Mouse (Mus musculus): ENCODE measurements around the gene Eif2b3. TPM values are rescaled to one million over a fixed set of nuclear protein-coding genes. Genes with fewer than 3 reads are reported as not detected.

Gene Eif2b3
- total RNA-seq, 2 experiments from 2014 or later, result 19.7 to 20.6 TPM

GRCm38 (mm10) chr4:117039925-117040687, 20.9 kb downstream of the Eif2b3 start:
- Histone ChIP-seq H3K27ac (peak overlapping the region; percentile 81), H3K4me3 (no peak overlapping the region; the same call in 1 of the 2 replicates)
- no peak for TF ChIP-seq CTCF (conservative IDR thresholded peaks at IDR 0.05)
- DNase-seq (ENCODE audit: low spot score in 2 of 2), result peak; percentile 82 to 87

DNA sequence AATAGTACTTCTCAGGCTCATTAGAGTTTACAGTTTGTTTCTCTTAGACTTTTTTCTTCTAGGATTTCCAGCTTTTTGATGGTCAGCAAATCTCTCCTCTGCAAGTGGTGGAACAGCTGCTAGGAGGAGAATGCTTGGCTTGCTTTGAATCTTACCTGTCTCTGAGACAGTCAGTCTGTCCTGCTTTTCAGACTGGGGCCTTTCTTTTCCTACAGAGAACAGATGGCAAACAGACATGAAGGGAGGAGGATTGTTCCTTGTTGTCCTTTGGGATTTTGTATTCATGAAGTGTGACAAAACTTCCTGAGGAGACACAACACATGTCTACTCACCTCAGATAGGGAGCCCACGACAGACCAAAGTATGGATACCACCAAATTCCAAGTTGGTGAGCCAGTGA, 21.6 kb downstream of the Eif2b3 start:
- no peak for DNase-seq (ENCODE audit: low spot score in 2 of 2)
- Histone ChIP-seq H3K27ac (peak overlapping the region; percentile 81), H3K4me3 (no peak overlapping the region)
- no peak for TF ChIP-seq CTCF (conservative IDR thresholded peaks at IDR 0.05)

GRCm38 (mm10) chr4:117041283-117041721, 22.1 kb downstream of the Eif2b3 start:
- Histone ChIP-seq H3K27ac (peak overlapping the region; percentile 81), H3K4me3 (no peak overlapping the region)
- DNase-seq (ENCODE audit: low spot score in 2 of 2), result no peak
- TF ChIP-seq CTCF (conservative IDR thresholded peaks at IDR 0.05), result no peak

GRCm38 (mm10) chr4:117048836-117049235, 29.6 kb downstream of the Eif2b3 start:
- Histone ChIP-seq H3K4me3 (no peak overlapping the region), H3K27ac (no peak overlapping the region)
- no peak for DNase-seq (ENCODE audit: low spot score in 2 of 2)
- TF ChIP-seq CTCF (conservative IDR thresholded peaks at IDR 0.05), result no peak

GRCm38 (mm10) chr4:117049485-117049884, 30.3 kb downstream of the Eif2b3 start:
- no peak overlapping the region for H3K27ac ChIP-seq
- no peak for DNase-seq (ENCODE audit: low spot score in 2 of 2)
- TF ChIP-seq CTCF (conservative IDR thresholded peaks at IDR 0.05), result no peak
- H3K4me3 ChIP-seq, result no peak overlapping the region

DNA sequence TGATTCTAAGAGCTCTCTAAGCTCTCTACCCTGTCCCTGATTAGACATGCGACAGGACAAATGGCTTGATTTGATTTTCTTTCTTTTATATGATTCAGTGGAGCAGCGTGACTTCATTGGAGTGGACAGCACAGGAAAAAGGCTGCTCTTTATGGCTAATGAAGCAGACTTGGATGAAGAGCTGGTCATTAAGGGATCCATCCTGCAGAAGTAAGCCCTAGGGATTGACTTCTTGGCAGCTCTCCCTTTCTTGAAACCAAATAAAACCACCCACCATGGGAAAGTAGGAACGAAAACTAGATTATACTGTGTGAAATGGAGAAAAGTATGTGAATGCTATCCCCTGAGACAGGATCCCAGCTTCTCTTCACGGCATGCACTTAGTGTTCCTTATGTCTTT, 33.4 kb downstream of the Eif2b3 start:
- Histone ChIP-seq H3K27ac (no peak overlapping the region), H3K4me3 (no peak overlapping the region)
- no peak for TF ChIP-seq CTCF (conservative IDR thresholded peaks at IDR 0.05)
- DNase-seq (ENCODE audit: low spot score in 2 of 2), result no peak

DNA sequence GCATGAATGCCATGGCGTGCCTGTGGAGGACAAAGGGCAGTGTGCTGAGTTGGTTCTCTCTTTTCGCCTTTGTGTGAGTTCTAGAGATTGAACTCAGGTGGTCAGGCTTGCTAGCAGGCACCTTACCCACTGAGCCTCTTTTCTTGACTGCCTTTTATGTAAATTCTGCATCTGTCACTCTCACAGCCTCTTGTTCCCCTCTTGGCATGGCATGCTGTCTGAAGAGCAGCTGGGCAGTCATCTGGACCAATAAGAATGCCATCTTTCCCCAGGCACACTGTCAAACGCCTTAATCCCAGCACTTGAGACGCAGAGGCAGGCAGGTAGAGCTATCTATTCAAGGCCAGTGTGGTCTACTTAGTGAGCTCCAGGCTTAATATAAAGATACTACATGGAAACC, 34.8 kb downstream of the Eif2b3 start:
- no peak for TF ChIP-seq CTCF (conservative IDR thresholded peaks at IDR 0.05)
- no peak overlapping the region for H3K4me3 ChIP-seq
- no peak for DNase-seq (ENCODE audit: low spot score in 2 of 2)
- no peak overlapping the region for H3K27ac ChIP-seq

DNA sequence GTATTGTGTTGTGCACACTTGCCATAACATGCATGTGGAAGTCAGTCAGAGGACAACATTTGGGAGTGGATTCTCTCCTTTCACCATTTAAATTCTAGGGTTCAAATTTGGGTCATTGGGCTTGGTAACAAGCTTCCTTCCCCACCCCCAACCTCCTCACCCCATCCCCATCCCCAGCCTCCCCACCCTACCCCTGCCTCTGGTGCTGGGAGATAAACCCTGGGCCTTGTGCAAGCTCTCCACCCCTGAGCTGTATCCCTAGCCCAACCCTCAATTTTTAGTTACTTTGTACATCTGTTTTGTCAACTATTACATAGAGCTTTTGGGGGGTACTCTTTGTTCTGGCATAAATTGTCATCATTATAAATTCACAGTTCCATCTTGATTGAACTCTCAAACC, 36.9 kb downstream of the Eif2b3 start:
- no peak overlapping the region for H3K4me3 ChIP-seq
- no peak for TF ChIP-seq CTCF (conservative IDR thresholded peaks at IDR 0.05)
- H3K27ac ChIP-seq, result no peak overlapping the region
- DNase-seq (ENCODE audit: low spot score in 2 of 2), result no peak

- Histone ChIP-seq H3K27ac (no peak overlapping the region), H3K4me3 (no peak overlapping the region)
- peak in 1 of 2 experiments; percentile 29 for DNase-seq (ENCODE audit: low spot score in 2 of 2)
- no peak for TF ChIP-seq CTCF (conservative IDR thresholded peaks at IDR 0.05)
Measured at GRCm38 (mm10) chr4:117056514-117056913, 37.3 kb downstream of the Eif2b3 start.

DNA sequence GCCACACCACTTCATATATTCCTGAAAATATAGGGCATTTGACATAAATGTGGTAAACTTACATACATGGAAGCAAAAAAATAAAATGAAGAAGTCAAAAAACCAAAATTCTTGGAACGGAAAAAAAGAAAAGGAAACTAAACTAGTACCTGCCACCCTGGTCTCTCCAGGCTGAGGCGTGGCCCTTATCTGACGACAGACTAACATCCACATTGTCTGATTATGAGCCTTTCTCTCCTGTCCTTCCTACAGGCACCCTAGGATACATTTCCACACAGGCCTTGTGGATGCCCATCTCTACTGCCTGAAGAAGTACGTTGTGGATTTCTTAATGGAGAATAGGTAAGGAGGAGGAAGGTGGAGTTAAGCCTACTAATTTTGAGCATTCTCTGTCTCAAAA, 39.3 kb downstream of the Eif2b3 start:
- TF ChIP-seq CTCF (conservative IDR thresholded peaks at IDR 0.05), result no peak
- no peak overlapping the region for H3K4me3 ChIP-seq
- H3K27ac ChIP-seq, result no peak overlapping the region
- no peak for DNase-seq (ENCODE audit: low spot score in 2 of 2)

DNA sequence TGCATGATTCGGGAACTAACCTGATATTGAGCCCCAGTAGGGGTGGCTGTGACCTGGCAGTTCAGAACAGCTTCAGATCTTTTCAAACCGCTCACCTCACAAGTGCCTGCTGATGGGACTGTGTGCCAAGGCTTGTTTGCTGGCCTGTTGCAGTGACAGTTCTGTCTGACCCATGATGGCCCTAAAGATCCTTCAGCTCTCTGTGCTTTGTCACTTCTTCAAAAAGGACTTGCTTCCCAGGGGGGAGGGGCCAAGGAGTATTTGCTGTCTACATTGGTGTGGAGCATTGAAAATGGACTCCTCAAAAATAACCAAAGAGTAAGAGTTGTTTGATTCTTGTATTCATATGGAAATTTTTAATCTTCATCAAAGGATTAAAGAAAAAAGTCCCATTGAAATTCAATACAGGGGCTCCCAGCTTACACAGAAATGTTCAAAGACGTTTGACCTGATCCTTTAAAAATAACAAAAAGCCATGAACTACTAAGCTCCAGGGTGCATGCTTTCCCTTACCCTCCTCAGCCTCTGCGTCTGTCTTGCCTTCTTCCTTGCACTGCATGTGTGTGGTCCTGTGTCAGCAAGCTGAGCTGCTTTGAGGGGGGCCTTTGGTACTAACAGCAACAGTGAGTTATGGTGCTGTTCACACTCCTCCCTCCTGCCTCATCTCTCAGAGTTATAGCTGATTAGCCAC, 43.6 kb downstream of the Eif2b3 start:
- TF ChIP-seq CTCF (conservative IDR thresholded peaks at IDR 0.05), result no peak
- Histone ChIP-seq H3K4me3 (no peak overlapping the region), H3K27ac (no peak overlapping the region)
- no peak for DNase-seq (ENCODE audit: low spot score in 2 of 2)

GRCm38 (mm10) chr4:117068035-117068434, 48.8 kb downstream of the Eif2b3 start:
- no peak for DNase-seq (ENCODE audit: low spot score in 2 of 2)
- Histone ChIP-seq H3K27ac (no peak overlapping the region), H3K4me3 (no peak overlapping the region)
- no peak for TF ChIP-seq CTCF (conservative IDR thresholded peaks at IDR 0.05)

- no peak for DNase-seq (ENCODE audit: low spot score in 2 of 2)
- Histone ChIP-seq H3K4me3 (no peak overlapping the region), H3K27ac (no peak overlapping the region)
- no peak for TF ChIP-seq CTCF (conservative IDR thresholded peaks at IDR 0.05)
Measured at GRCm38 (mm10) chr4:117069647-117070046, 50.4 kb downstream of the Eif2b3 start.

DNA sequence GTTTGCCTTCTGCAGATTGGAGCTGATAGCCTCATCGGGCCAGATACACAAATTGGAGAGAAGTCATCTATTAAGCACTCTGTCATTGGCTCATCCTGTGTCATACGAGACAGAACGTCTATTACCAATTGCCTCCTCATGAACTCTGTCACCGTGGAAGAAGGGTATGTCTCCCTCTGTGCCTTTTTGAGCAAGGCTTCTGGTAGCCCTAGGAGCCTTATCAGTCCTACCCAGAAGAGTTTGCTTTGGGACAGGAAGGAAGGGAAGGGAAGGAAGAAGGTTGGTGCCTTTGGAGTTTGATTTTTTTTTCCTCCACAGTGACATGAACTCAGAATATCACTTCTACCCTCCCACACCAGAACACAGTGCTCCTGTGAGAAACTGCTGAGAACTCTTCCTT, 51.4 kb downstream of the Eif2b3 start:
- no peak overlapping the region for H3K4me3 ChIP-seq
- no peak overlapping the region for H3K27ac ChIP-seq
- DNase-seq (ENCODE audit: low spot score in 2 of 2), result no peak
- no peak for TF ChIP-seq CTCF (conservative IDR thresholded peaks at IDR 0.05)
